Mouse (Mus musculus) liver, adult 2 months (tissue): ENCODE measurements around the gene Mgat4a. TPM values are rescaled to one million over a fixed set of nuclear protein-coding genes. Genes with fewer than 3 reads are reported as not detected.

Experiments
- DNase-seq: peaks from one replicate; pipeline ENCODE4 v3.0.0-alpha.2; 2011; ENCODE audit warnings: low read depth, low spot score; ENCODE audit errors: extremely low read depth
- H3K27ac ChIP-seq: fragments of 200-500 bp; replicated peaks from 2 replicates; pipeline ENCODE4 v1.5.1; 2012; ENCODE audit warnings: low read depth, mild to moderate bottlenecking, control low read depth, inconsistent platforms, low read length; ENCODE audit not compliant: insufficient read depth
- H3K27me3 ChIP-seq: fragments of 200-500 bp; 2 replicates; pipeline ENCODE4 v1.6.1; 2012; ENCODE audit warnings: mild to moderate bottlenecking, moderate library complexity, low read length, inconsistent platforms; ENCODE audit not compliant: control insufficient read depth, insufficient read depth
- H3K36me3 ChIP-seq: fragments of 200-500 bp; 2 replicates; pipeline ENCODE4 v1.6.1; 2012; ENCODE audit warnings: low read length, inconsistent platforms; ENCODE audit not compliant: control insufficient read depth, insufficient read depth
- H3K4me1 ChIP-seq: fragments of 200-500 bp; 2 replicates; pipeline ENCODE4 v1.6.1; 2011; ENCODE audit warnings: low read length; ENCODE audit not compliant: control insufficient read depth, insufficient read depth
- H3K4me3 ChIP-seq: fragments of 200-500 bp; 2 replicates; pipeline ENCODE4 v1.5.1; 2011; ENCODE audit warnings: low read depth, mild to moderate bottlenecking, control low read depth, low read length, moderate library complexity; ENCODE audit not compliant: insufficient read depth
- H3K79me2 ChIP-seq: fragments of 200-500 bp; 2 replicates; pipeline ENCODE4 v1.6.1; 2012; ENCODE audit warnings: inconsistent platforms, mild to moderate bottlenecking, low read length, moderate library complexity; ENCODE audit not compliant: control insufficient read depth, insufficient read depth
- H3K9ac ChIP-seq: fragments of 200-500 bp; 2 replicates; pipeline ENCODE4 v1.6.1; 2012; ENCODE audit warnings: low read depth, mild to moderate bottlenecking, control low read depth, inconsistent platforms, low read length
- CTCF ChIP-seq: fragments of 200-500 bp; IDR thresholded peaks from 2 replicates; pipeline ENCODE4 v1.5.1; 2011; ENCODE audit warnings: low read depth, low read length, control low read depth
- POLR2A ChIP-seq: fragments of 200-500 bp; IDR thresholded peaks from 2 replicates; pipeline ENCODE4 v1.6.1; 2011; ENCODE audit warnings: low read length, control low read depth; ENCODE audit not compliant: insufficient read depth; ENCODE audit errors: extremely low read depth
- whole genome bisulfite sequencing: fragments of 180-500 bp; shearing (Covaris S2); methylation state at CpG from one replicate; pipeline ENCODE4 v1.1.7; 2018; 5-methylcytosine and 5-hydroxymethylcytosine counted together
- polyA plus RNA-seq: library from polyadenylated mRNA; depleted of rRNA; stranded (reverse); fragments of >200 nt; gene quantifications from 2 replicates; pipeline ENCODE4 v1.2.3, GENCODE M21; 2012
- total RNA-seq: library from RNA; depleted of rRNA; stranded (reverse); fragments of >200 nt; gene quantifications from 2 replicates; pipeline ENCODE4 v1.2.3, GENCODE M21; 2014

Gene Mgat4a
- total and polyA plus RNA-seq, 2 experiments: 0.21 to 1.5 TPM

GRCm38 (mm10) chr1:37496591-37497280, 44.1 kb downstream of the Mgat4a start:
- Histone ChIP-seq H3K27me3 (no peaks in the 10 kb centered on the region), H3K27ac (no peak overlapping the region), H3K4me3 (no peak overlapping the region), H3K9ac (no peak overlapping the region), H3K36me3 (no peaks in the 10 kb centered on the region), H3K4me1 (no peaks in the 10 kb centered on the region), H3K79me2 (no peaks in the 10 kb centered on the region)
- 78% methylated on average over 11 of the region's 11 CpGs for WGBS
- DNase-seq: no peak
- TF ChIP-seq POLR2A: no peak
- no peak for TF ChIP-seq CTCF

GRCm38 (mm10) chr1:37495698-37496321, 45.0 kb downstream of the Mgat4a start:
- Histone ChIP-seq H3K9ac (no peak overlapping the region), H3K79me2 (no peaks in the 10 kb centered on the region), H3K27ac (no peak overlapping the region), H3K4me3 (no peak overlapping the region), H3K36me3 (no peaks in the 10 kb centered on the region), H3K27me3 (no peaks in the 10 kb centered on the region), H3K4me1 (no peaks in the 10 kb centered on the region)
- no peak for DNase-seq
- no peak for TF ChIP-seq CTCF
- TF ChIP-seq POLR2A: no peak
- WGBS: 73% methylated on average over 10 of the region's 10 CpGs

- WGBS: 91% methylated on average over 3 of the region's 3 CpGs
- Histone ChIP-seq H3K9ac (no peak overlapping the region), H3K27me3 (no peaks in the 10 kb centered on the region), H3K4me1 (no peaks in the 10 kb centered on the region), H3K79me2 (no peaks in the 10 kb centered on the region), H3K27ac (no peak overlapping the region), H3K4me3 (no peak overlapping the region), H3K36me3 (no peaks in the 10 kb centered on the region)
- TF ChIP-seq POLR2A: no peak
- no peak for TF ChIP-seq CTCF
- DNase-seq: no peak
Measured at GRCm38 (mm10) chr1:37495104-37495503, 45.7 kb downstream of the Mgat4a start.

- peak; percentile 53 for DNase-seq
- no peak overlapping the region for H3K27ac ChIP-seq
- no peaks in the 10 kb centered on the region for H3K4me1 ChIP-seq
- WGBS: 66% methylated on average over 7 of the region's 7 CpGs
- no peak overlapping the region for H3K9ac ChIP-seq
- H3K79me2 ChIP-seq: no peaks in the 10 kb centered on the region
- H3K36me3 ChIP-seq: no peaks in the 10 kb centered on the region
- no peak overlapping the region for H3K4me3 ChIP-seq
- TF ChIP-seq CTCF (no peak), POLR2A (no peak)
- H3K27me3 ChIP-seq: no peaks in the 10 kb centered on the region
Measured at GRCm38 (mm10) chr1:37491672-37492071, 49.1 kb downstream of the Mgat4a start.

GRCm38 (mm10) chr1:37490691-37491212, 50.1 kb downstream of the Mgat4a start:
- no peak for TF ChIP-seq CTCF
- no peak for DNase-seq
- Histone ChIP-seq H3K4me3 (no peak overlapping the region), H3K79me2 (no peaks in the 10 kb centered on the region), H3K9ac (no peak overlapping the region), H3K27me3 (no peaks in the 10 kb centered on the region), H3K36me3 (no peaks in the 10 kb centered on the region), H3K4me1 (no peaks in the 10 kb centered on the region), H3K27ac (no peak overlapping the region)
- WGBS: 92% methylated on average over 5 of the region's 5 CpGs

GRCm38 (mm10) chr1:37488531-37488930, 52.3 kb downstream of the Mgat4a start:
- 82% methylated on average over 12 of the region's 12 CpGs for WGBS
- H3K36me3 ChIP-seq: no peaks in the 10 kb centered on the region
- TF ChIP-seq POLR2A (no peak), CTCF (no peak)
- no peaks in the 10 kb centered on the region for H3K4me1 ChIP-seq
- H3K9ac ChIP-seq: no peak overlapping the region
- no peak overlapping the region for H3K27ac ChIP-seq
- no peaks in the 10 kb centered on the region for H3K27me3 ChIP-seq
- H3K79me2 ChIP-seq: no peaks in the 10 kb centered on the region
- DNase-seq: no peak
- no peak overlapping the region for H3K4me3 ChIP-seq
